Mouse (Mus musculus) liver, adult 2 months (tissue): ENCODE data around the gene Dock4. TPM values are rescaled to one million over a fixed set of nuclear protein-coding genes. Genes with fewer than 3 reads are reported as not detected.

Source experiments
- DNase-seq: peaks from one replicate; pipeline ENCODE4 v3.0.0-alpha.2; 2011; ENCODE audit warnings: low read depth, low spot score; ENCODE audit errors: extremely low read depth
- H3K27ac ChIP-seq: fragments of 200-500 bp; replicated peaks from 2 replicates; pipeline ENCODE4 v1.5.1; 2012; ENCODE audit warnings: low read depth, mild to moderate bottlenecking, control low read depth, inconsistent platforms, low read length; ENCODE audit not compliant: insufficient read depth
- H3K27me3 ChIP-seq: fragments of 200-500 bp; 2 replicates; pipeline ENCODE4 v1.6.1; 2012; ENCODE audit warnings: mild to moderate bottlenecking, moderate library complexity, low read length, inconsistent platforms; ENCODE audit not compliant: control insufficient read depth, insufficient read depth
- H3K36me3 ChIP-seq: fragments of 200-500 bp; 2 replicates; pipeline ENCODE4 v1.6.1; 2012; ENCODE audit warnings: low read length, inconsistent platforms; ENCODE audit not compliant: control insufficient read depth, insufficient read depth
- H3K4me1 ChIP-seq: fragments of 200-500 bp; 2 replicates; pipeline ENCODE4 v1.6.1; 2011; ENCODE audit warnings: low read length; ENCODE audit not compliant: control insufficient read depth, insufficient read depth
- H3K4me3 ChIP-seq: fragments of 200-500 bp; 2 replicates; pipeline ENCODE4 v1.5.1; 2011; ENCODE audit warnings: low read depth, mild to moderate bottlenecking, control low read depth, low read length, moderate library complexity; ENCODE audit not compliant: insufficient read depth
- H3K79me2 ChIP-seq: fragments of 200-500 bp; 2 replicates; pipeline ENCODE4 v1.6.1; 2012; ENCODE audit warnings: inconsistent platforms, mild to moderate bottlenecking, low read length, moderate library complexity; ENCODE audit not compliant: control insufficient read depth, insufficient read depth
- H3K9ac ChIP-seq: fragments of 200-500 bp; 2 replicates; pipeline ENCODE4 v1.6.1; 2012; ENCODE audit warnings: low read depth, mild to moderate bottlenecking, control low read depth, inconsistent platforms, low read length
- CTCF ChIP-seq: fragments of 200-500 bp; IDR thresholded peaks from 2 replicates; pipeline ENCODE4 v1.5.1; 2011; ENCODE audit warnings: low read depth, low read length, control low read depth
- POLR2A ChIP-seq: fragments of 200-500 bp; IDR thresholded peaks from 2 replicates; pipeline ENCODE4 v1.6.1; 2011; ENCODE audit warnings: low read length, control low read depth; ENCODE audit not compliant: insufficient read depth; ENCODE audit errors: extremely low read depth
- WGBS: fragments of 180-500 bp; shearing (Covaris S2); methylation state at CpG from one replicate; pipeline ENCODE4 v1.1.7; 2018; 5-methylcytosine and 5-hydroxymethylcytosine counted together
- polyA plus RNA-seq: library from polyadenylated mRNA; depleted of rRNA; stranded (reverse); fragments of >200 nt; gene quantifications from 2 replicates; pipeline ENCODE4 v1.2.3, GENCODE M21; 2012; rRNA removed
- total RNA-seq: library from RNA; depleted of rRNA; stranded (reverse); fragments of >200 nt; gene quantifications from 2 replicates; pipeline ENCODE4 v1.2.3, GENCODE M21; 2014; rRNA removed

Dock4 gene
- 21.5 and 26.8 TPM in 2 replicates for total RNA-seq
- polyA plus RNA-seq: 5.8 and 5.9 TPM in 2 replicates

DNA sequence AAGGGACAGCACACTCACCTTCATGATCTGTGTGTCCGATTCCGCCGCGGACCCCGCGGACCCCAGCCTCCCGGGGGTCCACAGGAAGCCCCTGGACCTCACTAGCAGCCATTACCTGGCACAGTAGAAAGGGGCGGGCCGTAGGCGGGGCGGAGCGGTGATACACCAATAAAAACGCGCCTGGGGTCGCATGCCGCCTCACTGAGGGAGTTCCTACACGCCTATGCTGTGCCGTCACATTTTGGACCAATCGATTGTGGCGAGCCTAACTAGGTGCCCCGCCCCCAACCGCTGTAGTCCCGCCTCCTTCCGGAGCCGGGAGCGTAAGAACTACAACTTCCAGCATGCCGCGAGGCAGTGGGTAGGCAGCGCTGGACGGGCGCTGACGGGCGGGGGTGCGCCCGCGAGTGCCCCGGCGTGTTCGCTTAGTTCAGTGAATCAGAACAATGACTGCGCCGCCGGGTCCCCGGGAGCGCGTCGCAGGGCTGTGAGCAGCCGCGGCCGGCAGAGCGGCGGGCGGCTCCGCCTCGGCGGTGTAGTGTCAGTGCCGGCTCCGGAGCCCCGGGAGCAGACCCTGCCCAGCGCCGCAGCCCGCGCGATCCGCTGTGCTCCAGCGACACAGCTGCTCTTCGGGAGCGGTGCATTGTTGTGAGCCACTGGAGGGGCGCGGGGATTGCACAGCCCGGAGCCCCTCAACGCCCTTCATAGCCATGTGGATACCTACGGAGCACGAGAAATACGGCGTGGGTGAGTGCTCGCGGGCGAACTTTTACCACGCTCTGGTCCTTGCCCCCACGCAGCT, at the start of gene Dock4, which contains the start of gene Zfp277:
Gene Dock4, plus strand, starts transcription at position 305 of the 802 bp plus-strand sequence.
Gene Zfp277, minus strand, starts transcription at position 255 of the 802 bp plus-strand sequence.
- WGBS: under 1% methylated on average over 80 of the region's 80 CpGs
- Histone ChIP-seq H3K4me3 (peak within 1 kb of the TSS; percentile 90), H3K27ac (peak within 1 kb of the TSS; percentile 92), H3K4me1 (peaks cover 4% of the 10 kb centered on the region), H3K27me3 (no peaks in the 10 kb centered on the region), H3K36me3 (no peaks in the 10 kb centered on the region), H3K79me2 (peaks cover 20% of the 10 kb centered on the region; the same call in 1 of the 2 replicates), H3K9ac (peak within 1 kb of the TSS; percentile 91)
- 0 out of 2 replicates have a peak, but pooled peaks have one; percentile 3 for TF ChIP-seq CTCF
- peak; percentile 81; the same call in 1 of the 2 replicates for TF ChIP-seq POLR2A
- peak; percentile 96 for DNase-seq

DNA sequence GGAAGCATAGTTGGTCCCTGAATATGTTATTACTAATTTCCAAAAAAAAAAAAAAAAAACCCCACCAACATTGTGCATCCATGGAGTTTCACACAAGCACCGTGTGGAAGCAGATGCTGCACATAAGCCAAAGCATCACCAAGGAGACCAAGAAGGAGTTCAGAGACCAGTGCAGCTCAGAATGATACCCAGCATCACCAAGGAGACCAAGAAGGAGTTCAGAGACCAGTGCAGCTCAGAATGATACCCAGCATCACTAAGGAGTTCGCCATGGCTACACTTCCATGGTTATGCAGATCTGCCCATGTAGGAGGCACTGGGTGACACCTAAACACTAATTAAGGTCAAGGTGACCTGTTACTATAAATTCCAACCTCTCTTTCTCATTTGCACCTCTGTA, 46.8 kb upstream of the Dock4 start:
- Histone ChIP-seq H3K4me1 (no peaks in the 10 kb centered on the region; the same call in 1 of the 2 replicates), H3K36me3 (no peaks in the 10 kb centered on the region), H3K27me3 (no peaks in the 10 kb centered on the region), H3K79me2 (no peaks in the 10 kb centered on the region; the same call in 1 of the 2 replicates), H3K9ac (no peak overlapping the region), H3K27ac (no peak overlapping the region), H3K4me3 (no peak overlapping the region)
- 92% methylated on average over 2 of the region's 2 CpGs for WGBS
- DNase-seq: no peak
- TF ChIP-seq POLR2A: no peak

DNA sequence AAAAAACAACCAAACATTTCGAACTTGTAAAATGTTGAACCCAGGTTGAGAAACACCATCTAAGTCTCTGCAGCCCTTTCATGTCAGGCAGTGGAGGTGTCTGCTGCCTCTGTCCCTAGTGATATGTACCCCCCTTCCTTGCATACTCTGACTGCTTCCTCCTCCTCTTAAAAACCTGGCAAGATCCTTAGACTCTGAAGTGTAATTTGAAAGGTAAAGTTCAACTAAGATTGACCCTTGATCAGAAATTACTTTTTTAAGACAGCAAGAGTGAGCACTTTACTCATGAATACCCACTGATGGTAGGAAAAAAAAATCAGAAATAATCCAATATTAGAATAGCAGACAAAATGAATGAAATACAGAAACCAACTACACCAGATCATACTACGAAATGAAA, 46.4 kb upstream of the Dock4 start:
- no peaks in the 10 kb centered on the region; the same call in 1 of the 2 replicates for H3K4me1 ChIP-seq
- no peak for TF ChIP-seq POLR2A
- no peak for TF ChIP-seq CTCF
- no peak overlapping the region for H3K27ac ChIP-seq
- H3K9ac ChIP-seq: no peak overlapping the region
- no peaks in the 10 kb centered on the region for H3K36me3 ChIP-seq
- no peaks in the 10 kb centered on the region for H3K27me3 ChIP-seq
- H3K4me3 ChIP-seq: no peak overlapping the region
- 92% methylated on average over 2 of the region's 2 CpGs for WGBS
- H3K79me2 ChIP-seq: no peaks in the 10 kb centered on the region; the same call in 1 of the 2 replicates
- no peak for DNase-seq

DNA sequence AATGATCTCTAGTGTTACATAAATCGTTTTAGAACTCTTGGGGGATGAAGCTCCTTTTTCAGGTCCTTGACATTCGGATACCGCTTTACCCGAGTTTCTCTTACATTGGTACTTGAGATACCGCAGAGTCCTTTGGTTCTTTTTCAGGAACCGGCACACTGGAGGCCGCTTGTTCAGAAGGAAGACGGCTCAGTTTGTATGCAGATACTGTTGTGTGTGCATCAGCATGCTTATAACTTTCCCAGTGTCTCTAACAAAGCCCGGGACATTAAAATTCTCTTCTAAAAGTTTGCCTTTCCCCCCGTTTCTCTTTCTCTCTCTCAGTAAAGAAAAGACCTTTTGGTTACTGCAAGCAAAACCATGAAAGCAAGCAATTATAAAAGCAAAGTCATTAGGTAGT, 45.9 kb upstream of the Dock4 start:
- H3K4me3 ChIP-seq: no peak overlapping the region
- 98% methylated on average over 10 of the region's 10 CpGs for WGBS
- no peaks in the 10 kb centered on the region for H3K27me3 ChIP-seq

DNA sequence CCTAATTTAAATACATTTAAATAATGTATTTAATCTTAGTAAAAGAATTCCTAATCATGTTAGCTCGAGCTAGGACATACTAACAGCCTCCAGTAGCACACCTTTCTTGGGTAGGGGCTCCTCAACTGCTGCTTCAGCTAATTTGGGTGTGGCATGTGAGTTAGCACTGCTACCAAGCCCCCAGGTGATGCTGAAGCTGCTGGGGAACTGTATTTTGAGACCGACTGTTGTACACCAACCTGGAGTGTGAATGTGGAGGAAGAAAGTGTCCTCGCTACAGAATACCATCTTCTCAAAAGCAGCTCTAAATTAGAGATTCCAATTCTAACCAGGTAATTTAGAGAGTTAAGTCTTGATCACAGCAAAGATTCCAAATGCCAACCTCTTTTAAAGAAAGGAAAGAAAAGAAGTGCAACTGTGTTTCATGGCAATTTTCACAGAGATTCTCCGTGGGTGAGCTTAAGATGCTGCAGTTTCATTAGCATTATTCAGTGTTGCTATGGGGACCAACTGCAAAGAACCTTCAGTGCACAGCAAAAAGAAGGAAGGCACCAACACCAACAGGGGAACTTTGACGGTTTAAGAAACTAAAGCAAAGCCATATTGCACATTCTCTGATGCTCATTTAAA, 31.0 kb upstream of the Dock4 start:
- DNase-seq: no peak
- WGBS: 89% methylated on average over 5 of the region's 5 CpGs

More for the DNA sequence above, 45.9 kb upstream of the Dock4 start:
- no peak overlapping the region for H3K9ac ChIP-seq
- no peaks in the 10 kb centered on the region for H3K36me3 ChIP-seq
- no peak overlapping the region for H3K27ac ChIP-seq
- TF ChIP-seq POLR2A (no peak), CTCF (no peak)
- DNase-seq: no peak
- no peaks in the 10 kb centered on the region; the same call in 1 of the 2 replicates for H3K79me2 ChIP-seq
- H3K4me1 ChIP-seq: no peaks in the 10 kb centered on the region; the same call in 1 of the 2 replicates

More for the DNA sequence above, 31.0 kb upstream of the Dock4 start:
- no peak for TF ChIP-seq CTCF
- TF ChIP-seq POLR2A: no peak
- Histone ChIP-seq H3K4me3 (no peak overlapping the region), H3K9ac (no peak overlapping the region), H3K79me2 (no peaks in the 10 kb centered on the region; the same call in 1 of the 2 replicates), H3K36me3 (peaks cover 3% of the 10 kb centered on the region; the same call in 1 of the 2 replicates), H3K27me3 (no peaks in the 10 kb centered on the region), H3K27ac (no peak overlapping the region), H3K4me1 (peaks cover 3% of the 10 kb centered on the region)
